Mouse (Mus musculus) intestine, embryonic 14.5 days (tissue): ENCODE measurements around the gene Galp. TPM values are rescaled to one million over a fixed set of nuclear protein-coding genes. Genes with fewer than 3 reads are reported as not detected.
"Not testable (repeated sequence)": the region's sequence is repeated elsewhere in the genome, so short reads cannot be mapped to it uniquely, and the experiment has no call there.

ENCODE experiments used
- ATAC-seq: fragments of 200-750 bp; cut with Nextera tagmentation; replicated peaks from 2 replicates; pipeline ENCODE4 v1.8.0; 2017; ENCODE audit warnings: low read depth, moderate number of reproducible peaks, moderate TSS enrichment, moderate library complexity; ENCODE audit not compliant: low FRiP score, low TSS enrichment
- DNase-seq: peaks from one replicate; pipeline ENCODE4 v3.0.0-alpha.2; 2018; ENCODE audit warnings: low spot score
- H3K27ac ChIP-seq: fragments of 300-500 bp; sonication (generic); 2 replicates; pipeline ENCODE4 v1.5.1; 2014; ENCODE audit warnings: low read depth, mild to moderate bottlenecking, control low read depth
- H3K27me3 ChIP-seq: fragments of 300-500 bp; sonication (generic); replicated peaks from 2 replicates; pipeline ENCODE4 v1.6.1; 2014; ENCODE audit warnings: low read length, control low read depth; ENCODE audit not compliant: control insufficient read depth, insufficient read depth
- H3K36me3 ChIP-seq: fragments of 300-500 bp; sonication (generic); 2 replicates; pipeline ENCODE4 v1.6.1; 2014; ENCODE audit warnings: low read length, control low read depth; ENCODE audit not compliant: control insufficient read depth, insufficient read depth
- H3K4me1 ChIP-seq: fragments of 300-500 bp; sonication (generic); replicated peaks from 2 replicates; pipeline ENCODE4 v1.6.1; 2014; ENCODE audit warnings: low read length, control low read depth, mixed read lengths; ENCODE audit not compliant: control insufficient read depth, insufficient read depth
- H3K4me2 ChIP-seq: fragments of 300-500 bp; sonication (generic); 2 replicates; pipeline ENCODE4 v1.6.1; 2014; ENCODE audit warnings: low read length
- H3K4me3 ChIP-seq: fragments of 300-500 bp; sonication (generic); 2 replicates; pipeline ENCODE4 v1.5.1; 2014; ENCODE audit warnings: low read depth, low read length, control low read depth, mixed read lengths
- H3K9ac ChIP-seq: fragments of 300-500 bp; sonication (generic); 2 replicates; pipeline ENCODE4 v1.6.1; 2014; ENCODE audit warnings: mild to moderate bottlenecking, low read length
- H3K9me3 ChIP-seq: fragments of 300-500 bp; sonication (generic); 2 replicates; pipeline ENCODE4 v1.6.1; 2016; ENCODE audit warnings: low read length, control low read depth; ENCODE audit not compliant: control insufficient read depth
- WGBS: fragments of 180-500 bp; shearing (Covaris S2); extraction: QIAGEN DNeasy Blood & Tissue Kit; methylation state at CpG from one replicate; pipeline ENCODE4 v1.1.7; 2014; 5-methylcytosine and 5-hydroxymethylcytosine counted together
- polyA plus RNA-seq: library from polyadenylated mRNA; unstranded; fragments of >200 nt; fragmentation: Nextera tagmentation; extraction: Ambion mirVana; gene quantifications from 2 replicates; pipeline ENCODE4 v1.2.1, GENCODE M21; 2014

Gene Galp
- polyA plus RNA-seq, 1 experiment from 2014 or later = not detected

DNA sequence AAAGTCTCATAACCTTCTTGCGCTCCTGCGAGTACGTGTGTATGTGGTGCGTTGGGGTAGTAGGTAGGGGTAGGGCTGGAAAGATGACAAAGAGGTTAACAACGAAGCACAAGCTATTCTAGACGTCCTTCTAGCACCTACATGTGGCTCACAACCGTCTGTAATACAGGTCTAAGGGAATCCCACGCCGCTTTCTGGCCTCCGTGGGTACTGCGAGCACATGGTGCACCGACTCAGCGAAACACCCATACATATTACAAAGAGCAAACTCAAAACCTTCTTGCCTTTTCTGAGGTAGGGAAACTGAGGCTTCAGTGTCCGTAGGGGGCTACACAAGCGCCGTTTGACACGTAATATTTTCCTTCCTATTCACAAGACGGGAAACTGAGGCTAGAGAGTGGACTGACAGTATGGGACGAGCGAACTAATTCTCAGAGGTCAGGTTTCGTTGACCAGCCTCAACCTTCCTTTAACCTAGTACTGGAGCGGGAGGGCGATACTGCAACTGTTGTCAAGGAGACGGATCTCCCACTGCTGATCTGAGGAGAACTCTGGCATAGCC, 25.4 kb upstream of the Galp start:
- H3K27me3 ChIP-seq = no peaks in the 10 kb centered on the region
- H3K9me3 ChIP-seq = no peaks in the 10 kb centered on the region
- H3K4me2 ChIP-seq = peak overlapping the region; percentile 94
- H3K9ac ChIP-seq = peak overlapping the region; percentile 50
- DNase-seq (peak; percentile 74), ATAC-seq (peak; percentile 33)
- H3K36me3 ChIP-seq = peaks cover 9% of the 10 kb centered on the region; the same call in 1 of the 2 replicates
- peaks cover 14% of the 10 kb centered on the region for H3K4me1 ChIP-seq
- peak overlapping the region; percentile 51 for H3K4me3 ChIP-seq
- H3K27ac ChIP-seq = peak overlapping the region; percentile 77
- WGBS = 2% methylated on average over 24 of the region's 24 CpGs

- Histone ChIP-seq H3K9ac (peak within 1 kb of the TSS; percentile 64), H3K4me1 (peaks cover 14% of the 10 kb centered on the region), H3K27ac (peak within 1 kb of the TSS; percentile 77), H3K36me3 (peaks cover 9% of the 10 kb centered on the region; the same call in 1 of the 2 replicates), H3K27me3 (no peaks in the 10 kb centered on the region), H3K9me3 (no peaks in the 10 kb centered on the region), H3K4me2 (peak within 1 kb of the TSS; percentile 94), H3K4me3 (peak within 1 kb of the TSS; percentile 51)
- WGBS = under 1% methylated on average over 37 of the region's 37 CpGs
- ATAC-seq = peak; percentile 95
- peak; percentile 97 for DNase-seq
These were observed 24.8 kb upstream of the Galp start, which contains the start of gene Zfp444 for GRCm38 (mm10) chr7:6172006-6172649. TSS of gene Zfp444 (plus strand) at chr7:6172226.

DNA sequence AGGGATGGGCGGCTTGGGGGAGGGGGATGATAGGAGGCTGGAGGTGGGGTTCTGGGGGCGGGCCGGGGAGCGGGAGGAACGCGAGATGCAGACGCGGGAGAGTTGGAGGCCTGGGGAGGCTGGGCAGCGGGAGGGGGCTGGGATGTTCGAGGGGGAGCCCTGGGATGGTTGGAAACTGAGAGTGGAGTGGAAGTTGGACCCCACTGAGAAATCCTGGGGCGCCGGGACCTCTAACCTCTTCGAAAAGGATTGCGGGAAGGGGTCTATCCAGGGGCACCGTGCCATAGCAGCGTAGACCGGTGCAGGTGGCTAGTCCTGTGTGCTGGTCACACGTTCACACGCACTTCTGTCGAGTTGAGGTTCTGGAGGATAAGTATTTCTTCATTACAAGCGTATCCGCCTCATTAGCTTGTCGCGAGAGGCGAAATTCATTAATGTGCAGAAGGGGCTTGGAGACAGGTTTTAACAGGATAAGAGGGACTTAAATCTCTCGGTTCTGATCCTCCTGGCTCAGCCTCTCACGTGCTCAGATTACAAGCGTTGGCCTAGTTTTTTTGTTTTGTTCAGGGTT, 24.1 kb upstream of the Galp start:
- Histone ChIP-seq H3K4me1 (peaks cover 14% of the 10 kb centered on the region), H3K4me3 (peak overlapping the region; percentile 51), H3K27me3 (no peaks in the 10 kb centered on the region), H3K9ac (peak overlapping the region; percentile 64), H3K4me2 (peak overlapping the region; percentile 80), H3K27ac (no peak overlapping the region; the same call in 1 of the 2 replicates), H3K9me3 (no peaks in the 10 kb centered on the region), H3K36me3 (peaks cover 10% of the 10 kb centered on the region; the same call in 1 of the 2 replicates)
- 1% methylated on average over 28 of the region's 28 CpGs for WGBS
- DNase-seq (no peak), ATAC-seq (peak; percentile 11; the same call in 1 of the 2 replicates)

- H3K27ac ChIP-seq = no peak overlapping the region
- ATAC-seq = no peak
- H3K4me2 ChIP-seq = no peak overlapping the region
- no peak overlapping the region for H3K4me3 ChIP-seq
- peaks cover 14% of the 10 kb centered on the region for H3K4me1 ChIP-seq
- no peak for DNase-seq
- no peaks in the 10 kb centered on the region for H3K27me3 ChIP-seq
- no peaks in the 10 kb centered on the region for H3K9me3 ChIP-seq
- peaks cover 18% of the 10 kb centered on the region for H3K36me3 ChIP-seq
- 80% methylated on average over 8 of the region's 8 CpGs for WGBS
- H3K9ac ChIP-seq = no peak overlapping the region
These were observed 23.0 kb upstream of the Galp start for GRCm38 (mm10) chr7:6173872-6174271.

DNA sequence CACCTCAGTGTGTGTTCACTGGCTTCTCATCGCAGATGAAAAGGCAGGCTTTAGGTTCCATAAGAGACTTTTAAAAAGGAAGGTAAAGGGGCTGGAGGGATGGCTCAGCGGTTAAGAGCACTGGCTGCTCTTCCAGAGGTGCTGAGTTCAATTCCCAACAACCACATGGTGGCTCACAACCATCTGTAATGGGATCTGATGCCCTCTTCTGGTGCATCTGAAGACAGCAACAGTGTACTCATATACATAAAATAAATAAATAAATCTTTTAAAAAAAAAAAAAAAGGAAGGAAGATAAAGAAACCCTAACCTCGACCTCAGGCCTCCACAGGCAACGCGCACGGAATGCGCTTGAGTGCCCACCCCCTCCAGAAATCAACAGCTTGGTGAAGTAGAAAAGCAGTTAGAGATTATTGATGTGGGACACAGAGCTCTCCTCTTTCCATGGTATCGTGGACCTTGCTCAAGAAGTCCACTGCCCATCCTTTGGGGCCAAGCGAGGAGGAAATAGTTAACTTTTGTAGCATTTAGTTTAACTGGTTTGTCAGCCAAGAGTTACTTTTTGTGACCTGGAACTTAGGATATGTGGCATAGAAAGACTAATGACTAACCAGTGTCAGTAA, 22.4 kb upstream of the Galp start:
- H3K9me3 ChIP-seq, DNase-seq, H3K27ac ChIP-seq, H3K9ac ChIP-seq, H3K27me3 ChIP-seq, H3K4me2 ChIP-seq, ATAC-seq, H3K4me3 ChIP-seq: not testable (repeated sequence)
- Histone ChIP-seq H3K36me3 (peaks cover 21% of the 10 kb centered on the region), H3K4me1 (peaks cover 14% of the 10 kb centered on the region)
- 82% methylated on average over 9 of the region's 9 CpGs for WGBS

DNA sequence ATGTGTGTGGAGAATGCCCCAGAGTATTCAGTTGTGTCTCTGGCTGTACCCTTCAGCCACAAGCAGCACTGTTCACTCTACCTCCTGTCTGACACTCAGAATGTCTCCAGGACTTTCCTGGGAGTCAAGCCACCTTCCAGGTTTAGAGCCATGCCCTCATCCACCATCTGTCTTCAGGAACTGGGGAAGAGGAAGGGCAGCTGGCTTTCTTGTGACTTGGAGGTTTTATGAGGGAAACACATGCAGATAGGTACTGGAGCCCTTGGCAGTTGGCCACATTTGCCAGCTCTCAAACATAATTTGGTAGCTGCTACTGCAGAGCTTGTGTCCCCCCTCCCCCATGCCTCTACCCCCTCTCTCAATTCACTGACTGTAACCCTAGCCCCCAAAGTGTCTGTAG, 17.9 kb upstream of the Galp start:
- Histone ChIP-seq H3K27ac (no peak overlapping the region), H3K4me1 (no peaks in the 10 kb centered on the region), H3K9ac (no peak overlapping the region), H3K36me3 (peaks cover 28% of the 10 kb centered on the region), H3K4me3 (no peak overlapping the region), H3K4me2 (no peak overlapping the region), H3K9me3 (no peaks in the 10 kb centered on the region), H3K27me3 (no peaks in the 10 kb centered on the region)
- DNase-seq (no peak), ATAC-seq (no peak)

DNA sequence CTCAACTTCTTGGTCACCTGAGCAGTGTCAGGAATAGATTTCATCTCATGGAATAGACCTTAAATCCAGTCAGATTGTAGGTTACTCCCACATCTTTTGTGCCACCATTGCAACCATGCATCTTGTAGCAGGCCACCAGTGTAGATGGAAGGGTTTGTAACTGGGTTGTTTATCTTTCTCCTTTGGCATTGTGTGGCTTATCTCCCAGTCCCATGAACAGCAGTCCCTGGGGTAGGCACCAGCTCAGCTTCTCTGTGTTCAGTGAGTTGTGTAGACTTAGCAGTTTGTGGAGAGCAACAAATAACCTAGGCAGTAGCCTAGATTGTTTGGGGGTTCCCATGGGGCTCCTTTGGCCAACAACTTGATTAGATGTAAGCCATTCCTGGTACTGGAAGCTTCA, 14.0 kb upstream of the Galp start:
- no peak for ATAC-seq
- DNase-seq = no peak
- Histone ChIP-seq H3K27ac (no peak overlapping the region), H3K36me3 (peaks cover 50% of the 10 kb centered on the region), H3K9ac (no peak overlapping the region), H3K4me1 (no peaks in the 10 kb centered on the region), H3K4me3 (no peak overlapping the region), H3K4me2 (no peak overlapping the region), H3K27me3 (no peaks in the 10 kb centered on the region), H3K9me3 (no peaks in the 10 kb centered on the region)

DNA sequence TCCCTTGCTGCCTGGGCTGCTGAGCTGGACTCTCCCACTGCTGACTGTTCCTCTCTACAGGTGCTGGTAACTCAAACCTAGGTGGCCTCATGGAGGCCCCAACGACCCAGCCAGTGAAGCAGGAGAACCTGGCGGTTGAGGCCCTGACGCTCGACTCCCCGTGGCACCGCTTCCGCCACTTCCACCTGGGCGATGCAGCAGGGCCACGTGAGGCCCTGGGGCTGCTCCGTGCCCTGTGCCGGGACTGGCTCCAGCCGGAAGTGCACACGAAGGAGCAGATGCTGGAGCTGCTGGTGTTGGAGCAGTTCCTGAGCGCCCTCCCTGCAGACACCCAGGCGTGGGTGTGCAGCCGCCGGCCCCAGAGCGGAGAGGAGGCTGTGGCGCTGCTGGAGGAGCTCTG, 13.1 kb upstream of the Galp start:
- Histone ChIP-seq H3K9ac (no peak overlapping the region), H3K27me3 (no peaks in the 10 kb centered on the region), H3K4me1 (no peaks in the 10 kb centered on the region), H3K4me3 (no peak overlapping the region), H3K9me3 (no peaks in the 10 kb centered on the region), H3K4me2 (no peak overlapping the region), H3K27ac (no peak overlapping the region), H3K36me3 (peaks cover 50% of the 10 kb centered on the region)
- ATAC-seq (no peak), DNase-seq (no peak)
- 94% methylated on average over 19 of the region's 19 CpGs for WGBS
